Mouse (Mus musculus): ENCODE measurements around the gene Wnt11.

Wnt11 gene

GRCm38 (mm10) chr7:98828052-98828451, 6.9 kb upstream of the Wnt11 start:
- DNase-seq (ENCODE audit: extremely low read depth, low read depth, low spot score), result no peak

GRCm38 (mm10) chr7:98828876-98829275, 6.0 kb upstream of the Wnt11 start:
- no peak for DNase-seq (ENCODE audit: extremely low read depth, low read depth, low spot score)

GRCm38 (mm10) chr7:98831290-98831689, 3.6 kb upstream of the Wnt11 start:
- DNase-seq (ENCODE audit: extremely low read depth, low read depth, low spot score), result no peak

GRCm38 (mm10) chr7:98835519-98836441, 868 bp downstream of the Wnt11 start:
- no peak for DNase-seq (ENCODE audit: extremely low read depth, low read depth, low spot score)

- DNase-seq (ENCODE audit: extremely low read depth, low read depth, low spot score), result no peak
Observed at GRCm38 (mm10) chr7:98836646-98837045, 1.7 kb downstream of the Wnt11 start.

- DNase-seq (ENCODE audit: extremely low read depth, low read depth, low spot score), result no peak
Observed at GRCm38 (mm10) chr7:98837901-98838300, 3.0 kb downstream of the Wnt11 start.

- no peak for DNase-seq (ENCODE audit: extremely low read depth, low read depth, low spot score)
Observed at GRCm38 (mm10) chr7:98838729-98839141, 3.8 kb downstream of the Wnt11 start.

GRCm38 (mm10) chr7:98839312-98839711, 4.4 kb downstream of the Wnt11 start:
- DNase-seq (ENCODE audit: extremely low read depth, low read depth, low spot score), result no peak

- no peak for DNase-seq (ENCODE audit: extremely low read depth, low read depth, low spot score)
Observed at GRCm38 (mm10) chr7:98840771-98841170, 5.9 kb downstream of the Wnt11 start.

- no peak for DNase-seq (ENCODE audit: extremely low read depth, low read depth, low spot score)
Observed at GRCm38 (mm10) chr7:98841802-98842201, 6.9 kb downstream of the Wnt11 start.

GRCm38 (mm10) chr7:98842997-98843396, 8.1 kb downstream of the Wnt11 start:
- no peak for DNase-seq (ENCODE audit: extremely low read depth, low read depth, low spot score)

GRCm38 (mm10) chr7:98843649-98844048, 8.7 kb downstream of the Wnt11 start:
- DNase-seq (ENCODE audit: extremely low read depth, low read depth, low spot score), result no peak

GRCm38 (mm10) chr7:98848899-98849640, 14.2 kb downstream of the Wnt11 start:
- no peak for DNase-seq (ENCODE audit: extremely low read depth, low read depth, low spot score)

GRCm38 (mm10) chr7:98850388-98850787, 15.5 kb downstream of the Wnt11 start:
- DNase-seq (ENCODE audit: extremely low read depth, low read depth, low spot score), result no peak

GRCm38 (mm10) chr7:98851220-98851619, 16.3 kb downstream of the Wnt11 start:
- DNase-seq (ENCODE audit: extremely low read depth, low read depth, low spot score), result no peak

GRCm38 (mm10) chr7:98852950-98853650, 18.2 kb downstream of the Wnt11 start:
- DNase-seq (ENCODE audit: extremely low read depth, low read depth, low spot score), result no peak

- no peak for DNase-seq (ENCODE audit: extremely low read depth, low read depth, low spot score)
Observed at GRCm38 (mm10) chr7:98853806-98854205, 18.9 kb downstream of the Wnt11 start.

- DNase-seq (ENCODE audit: extremely low read depth, low read depth, low spot score), result no peak
Observed at GRCm38 (mm10) chr7:98855388-98855787, 20.5 kb downstream of the Wnt11 start.

- DNase-seq (ENCODE audit: extremely low read depth, low read depth, low spot score), result no peak
Observed at GRCm38 (mm10) chr7:98856128-98856527, 21.2 kb downstream of the Wnt11 start.

GRCm38 (mm10) chr7:98857094-98857493, 22.2 kb downstream of the Wnt11 start:
- no peak for DNase-seq (ENCODE audit: extremely low read depth, low read depth, low spot score)

- no peak for DNase-seq (ENCODE audit: extremely low read depth, low read depth, low spot score)
Observed at GRCm38 (mm10) chr7:98861002-98861401, 26.1 kb downstream of the Wnt11 start.
